Mouse (Mus musculus): ENCODE results near the gene Crk.
"Not testable (repeated sequence)": the region's sequence is repeated elsewhere in the genome, so short reads cannot be mapped to it uniquely, and the experiment has no call there.

Crk gene

DNA sequence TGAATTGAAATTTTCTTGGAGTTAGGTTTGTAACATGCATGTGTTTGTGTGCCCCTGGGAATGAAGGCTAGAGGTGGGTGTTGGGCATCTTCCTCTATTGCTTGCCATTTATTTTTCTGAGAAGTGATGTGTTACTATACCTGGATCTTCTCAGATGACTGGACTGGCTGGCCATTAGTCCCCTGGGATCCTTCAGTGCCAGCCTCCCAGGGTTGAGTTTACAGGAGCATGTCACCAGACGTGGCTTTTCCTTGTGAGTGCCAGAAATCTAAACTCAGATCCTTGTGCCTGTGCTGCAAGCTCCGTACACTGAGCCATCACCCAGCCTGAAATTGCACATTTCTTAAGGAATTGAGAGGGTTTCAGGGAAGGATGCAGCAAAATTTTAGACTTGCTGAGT is 5.9 kb downstream of the Crk start:
- in situ Hi-C loops (cut with MboI, MseI), result no loop called here

DNA sequence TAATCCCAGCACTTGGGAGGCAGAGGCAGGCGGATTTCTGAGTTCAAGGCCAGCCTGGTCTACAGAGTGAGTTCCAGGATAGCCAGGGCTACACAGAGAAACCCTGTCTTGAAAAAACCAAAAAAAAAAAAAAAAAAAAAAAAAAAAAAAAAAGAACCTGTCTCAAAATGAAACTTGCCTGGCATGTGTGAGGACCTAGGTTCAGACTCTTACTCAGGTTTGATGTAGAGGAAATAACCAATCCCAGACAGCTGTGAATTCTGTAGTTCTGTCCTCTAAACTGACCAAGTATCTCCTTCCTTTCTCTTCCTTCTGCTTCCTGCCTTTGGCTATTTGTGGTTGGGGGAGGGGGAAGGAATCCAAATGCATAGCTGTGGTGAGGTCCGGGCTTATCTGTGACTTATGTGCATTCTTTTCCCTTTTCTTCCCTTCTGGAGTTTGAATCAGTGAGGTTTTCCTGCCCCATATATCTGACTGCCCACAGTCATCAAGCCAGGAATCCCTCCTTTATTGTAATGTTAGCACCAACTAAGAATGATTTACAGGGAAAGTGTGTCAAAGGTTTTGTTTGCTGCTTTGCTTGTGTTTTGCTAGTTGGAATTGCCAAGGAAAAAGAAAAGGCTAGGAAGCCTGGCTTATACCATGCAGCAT is 8.4 kb downstream of the Crk start:
- in situ Hi-C loops (cut with MboI, MseI), result no loop called here

DNA sequence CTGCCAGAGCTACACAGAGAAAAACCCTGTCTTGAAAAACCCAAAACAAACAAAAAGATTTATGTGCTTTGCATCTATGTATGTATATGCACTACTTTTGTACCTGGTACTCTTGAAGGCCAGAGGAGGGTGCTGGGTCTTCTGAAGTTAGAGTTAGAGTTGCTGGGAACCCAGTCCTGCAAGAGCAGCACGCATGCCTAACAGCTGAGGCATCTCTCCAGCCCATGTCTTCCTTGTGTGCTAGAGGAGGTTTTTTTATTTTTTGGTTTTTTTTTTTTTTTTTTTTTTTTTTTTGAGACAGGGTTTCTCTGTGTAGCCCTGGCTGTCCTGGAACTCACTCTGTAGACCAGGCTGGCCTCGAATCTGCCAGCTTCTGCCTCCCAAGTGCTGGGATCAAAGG is 9.1 kb downstream of the Crk start:
- in situ Hi-C loops (cut with MboI, MseI), result no loop called here

- in situ Hi-C loops (cut with MboI, MseI), result no loop called here
Measured at GRCm38 (mm10) chr11:75689977-75690376, 10.9 kb downstream of the Crk start.

DNA sequence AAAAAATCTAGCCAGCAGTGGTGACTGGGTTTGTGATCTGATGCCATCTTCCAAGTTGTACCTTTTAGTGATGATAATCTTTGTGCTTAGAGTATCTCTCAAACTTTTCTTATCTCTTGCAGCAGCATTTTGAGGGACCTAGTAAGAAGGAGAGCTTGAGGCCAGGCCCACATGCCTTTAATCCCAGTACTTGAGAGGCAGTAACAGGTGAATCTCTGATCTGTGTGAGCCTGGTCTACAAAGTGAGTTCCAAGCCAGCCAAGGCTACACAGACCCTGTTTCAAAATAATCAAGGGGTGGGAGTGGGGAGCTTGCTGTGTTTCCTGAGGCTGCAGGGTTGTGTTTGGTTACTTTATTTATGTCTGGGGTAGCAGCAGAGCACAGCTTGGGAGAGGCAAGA is 12.0 kb downstream of the Crk start:
- in situ Hi-C loops (cut with MboI, MseI), result no loop called here

- in situ Hi-C loops (cut with MboI, MseI), result no loop called here
Measured at GRCm38 (mm10) chr11:75693570-75693969, 14.5 kb downstream of the Crk start.

DNA sequence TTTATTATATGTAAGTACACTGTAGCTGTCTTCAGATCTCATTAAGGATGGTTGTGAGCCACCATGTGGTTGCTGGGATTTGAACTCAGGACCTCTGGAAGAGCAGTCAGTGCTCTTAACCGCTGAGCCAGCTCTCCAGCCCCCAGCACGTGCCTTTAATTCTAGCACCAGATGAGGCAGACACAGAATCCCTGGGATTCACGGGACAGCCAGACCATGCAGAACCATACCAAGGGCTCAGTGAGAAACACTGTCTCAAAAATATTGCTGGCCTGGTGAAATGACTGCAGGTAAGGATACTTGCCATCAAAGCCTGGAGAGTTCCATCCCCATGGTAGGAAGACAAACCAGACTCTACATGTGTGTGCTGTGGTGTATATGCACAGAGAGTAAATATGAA is 18.4 kb downstream of the Crk start:
- in situ Hi-C loops (cut with MboI, MseI), result not testable (repeated sequence)

- in situ Hi-C loops (cut with MboI, MseI), result no loop called here
Measured at GRCm38 (mm10) chr11:75700557-75700956, 21.5 kb downstream of the Crk start.

DNA sequence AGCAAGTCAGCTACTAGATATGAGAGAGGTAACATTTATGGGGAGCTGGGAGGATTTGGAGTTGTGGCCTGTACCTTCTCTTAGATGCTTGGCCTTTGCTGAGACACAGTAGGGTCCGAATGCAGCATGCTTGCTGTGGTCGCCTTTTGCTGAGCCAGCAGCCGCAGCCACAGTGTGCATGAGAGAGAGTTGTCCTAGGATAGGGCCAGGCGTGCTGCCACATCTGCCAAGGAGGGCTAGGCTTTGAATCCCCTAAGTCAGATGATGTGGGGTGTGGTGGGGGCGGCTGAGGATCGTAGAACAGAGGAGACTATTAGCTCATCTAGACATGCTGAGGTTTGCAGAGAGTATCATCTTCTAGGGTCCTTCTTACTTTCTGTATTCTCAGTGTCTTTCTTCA is 23.7 kb downstream of the Crk start:
- in situ Hi-C loops (cut with MboI, MseI), result no loop called here

DNA sequence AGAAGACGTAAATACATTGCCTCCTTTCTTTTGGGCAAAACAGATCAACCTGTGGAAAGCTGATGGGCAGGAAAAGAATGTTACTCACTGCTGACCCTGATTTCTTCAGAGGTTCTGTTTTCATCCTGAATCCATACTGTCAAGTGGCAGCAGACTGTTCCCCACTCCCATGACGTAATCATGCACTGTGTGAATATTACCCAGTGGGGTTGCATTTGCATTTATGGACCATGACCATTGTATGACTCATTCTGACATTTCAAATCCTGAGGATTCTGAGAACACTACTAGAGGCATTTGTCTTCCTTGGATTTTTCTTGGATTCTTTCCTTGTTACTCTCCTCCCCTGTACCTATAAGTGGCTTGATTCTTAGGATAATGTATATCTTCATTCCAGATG is 24.7 kb downstream of the Crk start:
- in situ Hi-C loops (cut with MboI, MseI), result no loop called here

- in situ Hi-C loops (cut with MboI, MseI), result loop anchor here (5.0 to 10.0 kb wide), 2 partner anchors 191 to 193 kb away; no protein-coding TSS in a partner anchor
Measured at GRCm38 (mm10) chr11:75713949-75714348, 34.9 kb downstream of the Crk start.

DNA sequence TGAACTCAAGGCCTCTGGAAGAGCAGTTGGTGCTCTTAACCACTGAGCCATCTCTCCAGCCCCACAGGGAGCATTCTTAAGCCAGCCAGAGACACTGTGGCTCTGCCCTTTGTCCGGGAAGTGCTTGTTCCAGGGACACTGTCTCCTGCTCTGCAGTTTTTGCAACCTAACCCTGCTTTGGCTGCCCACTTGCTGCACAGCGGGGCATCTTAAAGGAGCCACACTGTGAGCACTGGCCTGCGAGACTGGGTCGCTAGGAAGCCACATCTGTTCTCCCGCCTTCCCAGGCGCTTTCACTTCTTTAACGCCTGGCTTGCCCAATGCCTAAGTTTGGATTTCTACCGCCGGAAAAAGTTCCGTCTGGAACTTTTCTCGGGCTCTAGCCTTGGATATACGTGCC is 36.5 kb downstream of the Crk start:
- in situ Hi-C loops (cut with MboI, MseI), result loop anchor here in 1 of 2 experiments (10.0 kb wide), 1 partner anchor 189 kb away; no protein-coding TSS in a partner anchor

GRCm38 (mm10) chr11:75716661-75717325 is 37.7 kb downstream of the Crk start:
- in situ Hi-C loops (cut with MboI, MseI), result loop anchor here in 1 of 2 experiments (10.0 kb wide), 1 partner anchor 188 kb away; no protein-coding TSS in a partner anchor

DNA sequence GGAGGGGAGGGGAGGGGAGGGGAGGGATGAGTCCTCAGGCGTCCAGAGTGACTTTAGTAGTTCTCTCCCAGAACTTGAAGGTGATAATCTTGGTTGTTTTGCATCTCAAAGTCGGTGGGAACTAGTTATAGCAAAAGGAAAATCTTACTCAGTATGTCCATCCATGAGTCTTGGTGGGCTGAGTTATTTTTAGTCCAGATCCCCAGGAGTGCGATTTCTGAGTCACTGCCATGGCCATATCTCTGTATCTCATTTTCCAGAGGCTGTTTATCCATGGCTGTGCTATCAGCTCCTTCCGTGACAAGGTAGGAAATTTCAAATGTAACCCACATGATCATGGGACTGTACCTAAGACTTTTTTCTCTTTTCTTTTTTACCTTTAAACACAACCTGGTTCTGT is 43.3 kb downstream of the Crk start:
- in situ Hi-C loops (cut with MboI, MseI), result no loop called here

DNA sequence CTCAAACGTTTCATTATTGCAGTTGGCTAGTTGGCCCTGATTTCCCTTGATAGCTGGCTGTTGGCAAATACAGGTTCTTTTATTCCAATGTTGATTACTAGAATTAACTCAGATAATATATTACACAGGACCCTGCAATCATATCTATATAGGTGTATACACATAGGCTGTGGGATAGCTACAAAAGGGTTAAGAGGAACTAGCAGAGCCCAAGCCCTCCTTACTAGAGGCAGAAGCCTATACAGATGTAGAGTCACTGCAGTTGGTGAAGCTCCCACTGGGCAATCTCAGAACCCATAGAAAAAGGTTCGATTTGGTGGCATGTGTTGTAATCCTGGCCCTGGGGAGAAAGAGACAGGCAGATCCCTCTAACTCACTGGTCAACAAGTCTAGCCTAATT is 48.1 kb downstream of the Crk start:
- in situ Hi-C loops (cut with MboI, MseI), result no loop called here

DNA sequence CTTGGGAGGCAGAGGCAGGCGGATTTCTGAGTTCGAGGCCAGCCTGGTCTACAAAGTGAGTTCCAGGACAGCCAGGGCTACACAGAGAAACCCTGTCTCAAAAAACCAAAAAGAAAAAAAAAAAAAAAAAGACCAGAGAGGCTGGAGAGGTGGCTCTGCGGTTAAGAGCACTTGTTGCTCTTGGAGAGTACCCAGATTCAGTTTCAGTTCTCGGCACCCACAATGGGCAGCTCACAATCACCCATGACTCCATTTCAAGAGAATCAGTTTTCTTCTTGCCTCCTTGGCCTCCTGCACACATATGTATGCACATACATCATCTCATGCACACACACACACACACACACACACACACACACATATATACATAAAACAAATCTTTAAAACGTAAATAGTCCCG is 48.6 kb downstream of the Crk start:
- in situ Hi-C loops (cut with MboI, MseI), result not testable (repeated sequence)

GRCm38 (mm10) chr11:75732434-75733226 is 53.6 kb downstream of the Crk start, which contains the start of gene Ywhae:
Ywhae (plus strand) TSS chr11:75732869.
- in situ Hi-C loops (cut with MboI, MseI), result no loop called here

DNA sequence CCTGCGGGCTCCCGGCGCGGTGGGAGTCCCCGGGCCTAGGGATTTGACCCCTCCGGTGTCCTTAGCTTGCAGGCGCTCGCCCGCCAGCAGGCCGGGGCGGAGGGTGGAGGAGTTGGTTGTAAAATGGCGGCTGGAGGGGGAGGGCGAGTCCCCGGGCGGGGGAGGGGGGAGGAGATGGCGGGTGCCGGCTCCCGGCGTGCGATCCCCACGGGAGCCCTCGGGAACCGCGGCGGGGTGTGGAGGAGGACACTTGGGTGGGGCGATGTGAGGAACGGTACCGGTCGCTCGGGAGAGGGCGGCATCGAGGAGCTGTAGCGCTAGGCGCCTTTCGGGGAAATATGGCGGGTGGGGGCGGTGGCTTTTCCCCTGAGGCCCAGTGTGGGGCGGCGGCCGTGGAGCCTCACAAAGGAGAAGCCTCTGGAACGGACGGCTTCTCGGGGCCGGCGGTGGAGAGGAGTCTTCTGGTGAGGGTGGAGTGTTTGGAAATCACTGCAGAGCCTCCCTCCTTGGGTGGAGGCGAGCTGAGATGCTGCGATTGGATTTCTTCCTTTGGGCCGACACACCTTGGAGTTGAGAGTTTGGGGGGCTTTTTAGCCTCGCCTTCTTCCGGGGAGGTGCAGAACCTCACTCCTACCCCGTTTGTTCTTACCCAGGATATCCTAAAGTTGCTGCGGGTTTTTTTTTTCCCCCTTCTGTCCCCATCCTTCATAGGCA is 54.3 kb downstream of the Crk start:
- in situ Hi-C loops (cut with MboI, MseI), result no loop called here

GRCm38 (mm10) chr11:75735462-75736252 is 56.6 kb downstream of the Crk start:
- in situ Hi-C loops (cut with MboI, MseI), result loop anchor here in 1 of 2 experiments (5.0 kb wide), 1 partner anchor 103 kb away; the partner anchor contains the start of gene Inpp5k

GRCm38 (mm10) chr11:75736978-75737377 is 57.9 kb downstream of the Crk start:
- in situ Hi-C loops (cut with MboI, MseI), result loop anchor here in 1 of 2 experiments (5.0 kb wide), 1 partner anchor 105 kb away; the partner anchor contains the start of gene Inpp5k

All from T-helper 17 cell (primary cell).